Mouse (Mus musculus): ENCODE data around the gene Scgb2b2. TPM values are rescaled to one million over a fixed set of nuclear protein-coding genes. Genes with fewer than 3 reads are reported as not detected.

Scgb2b2 gene
- not detected in 2 replicates for polyA plus RNA-seq (2015; fragmentation: Nextera tagmentation; extraction: Ambion mirVana)

DNA sequence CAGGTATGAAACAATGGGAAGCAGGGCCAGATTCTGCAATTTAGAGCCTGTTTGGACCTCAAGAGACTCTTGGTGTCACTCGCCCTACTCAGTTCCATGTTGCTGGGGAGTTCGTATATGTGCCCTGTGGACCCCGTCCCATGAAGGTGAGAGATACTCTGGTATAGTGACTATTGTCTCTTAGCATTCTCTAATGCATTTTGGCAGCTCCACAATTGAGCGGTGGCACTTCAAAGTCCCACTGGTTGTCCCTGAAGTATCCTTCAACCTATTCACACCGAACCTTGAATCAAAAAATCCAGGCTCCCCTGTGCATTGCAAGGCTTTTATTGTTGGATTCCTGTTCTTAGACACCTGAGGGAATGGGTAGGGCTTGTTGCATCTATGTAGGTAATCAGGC, at the start of gene Scgb2b2:
TSS of gene Scgb2b2 (plus strand) at position 301 of the 400 bp plus-strand sequence.
- no peaks in the 10 kb centered on the region for H3K36me3 ChIP-seq
- no peaks in the 10 kb centered on the region for H3K27me3 ChIP-seq
- H3K9me3 ChIP-seq, result peaks cover 12% of the 10 kb centered on the region; the same call in 1 of the 2 replicates
- no peak within 1 kb of the TSS for H3K9ac ChIP-seq (replicated peaks)
- no peak within 1 kb of the TSS for H3K4me3 ChIP-seq
- H3K27ac ChIP-seq (replicated peaks), result no peak within 1 kb of the TSS
- H3K4me1 ChIP-seq, result no peaks in the 10 kb centered on the region
- H3K4me2 ChIP-seq (replicated peaks), result no peak within 1 kb of the TSS
- WGBS, result 88% methylated on average over 5 of the region's 5 CpGs
- no peak for ATAC-seq (replicated peaks)

DNA sequence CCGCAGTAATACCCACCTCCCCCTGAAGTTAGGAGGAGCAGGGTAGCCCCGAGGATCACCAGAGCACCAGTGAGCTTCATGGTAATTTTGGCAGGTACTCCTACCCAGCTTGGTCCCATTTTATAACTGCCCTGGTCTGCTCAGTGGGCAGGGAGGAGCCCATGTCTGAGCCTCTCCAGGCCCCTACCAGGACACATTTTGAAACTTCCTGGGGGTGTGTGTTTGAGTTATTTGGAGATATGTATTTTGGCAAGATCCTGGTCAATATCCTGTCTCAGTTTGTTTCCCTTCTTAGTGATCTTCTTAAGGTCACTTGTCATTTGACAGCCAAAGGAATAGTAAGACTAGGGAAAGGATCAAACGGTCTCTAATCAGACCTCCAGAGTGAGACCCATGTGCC, 1.4 kb downstream of the Scgb2b2 start, which contains the start of gene Scgb1b2:
TSS of gene Scgb1b2 (minus strand) at position 101 of the 400 bp plus-strand sequence.
- ATAC-seq (replicated peaks), result no peak
- Histone ChIP-seq H3K4me2 (replicated peaks) (no peak within 1 kb of the TSS), H3K27me3 (no peaks in the 10 kb centered on the region), H3K9me3 (peaks cover 8% of the 10 kb centered on the region; the same call in 1 of the 2 replicates), H3K27ac (replicated peaks) (no peak within 1 kb of the TSS), H3K4me3 (no peak within 1 kb of the TSS), H3K36me3 (no peaks in the 10 kb centered on the region), H3K4me1 (no peaks in the 10 kb centered on the region), H3K9ac (replicated peaks) (no peak within 1 kb of the TSS)
- 84% methylated on average over 3 of the region's 3 CpGs for WGBS

Other genes starting within 250 kb of the Scgb2b2 start
- gene Fxyd5, start 248.0 kb upstream of the Scgb2b2 start, polyA plus RNA-seq (2015; fragmentation: Nextera tagmentation; extraction: Ambion mirVana), result 13.4 and 14.7 TPM in 2 replicates
- 49.2 and 60.4 TPM in 2 replicates for gene Fxyd7, start 239.0 kb upstream of the Scgb2b2 start, polyA plus RNA-seq (2015; fragmentation: Nextera tagmentation; extraction: Ambion mirVana)
- 8.2 and 14.7 TPM in 2 replicates for gene Fxyd1, start 233.3 kb upstream of the Scgb2b2 start, polyA plus RNA-seq (2015; fragmentation: Nextera tagmentation; extraction: Ambion mirVana)
- gene Lgi4, start 231.2 kb upstream of the Scgb2b2 start, polyA plus RNA-seq (2015; fragmentation: Nextera tagmentation; extraction: Ambion mirVana), result 0.20 and 0.26 TPM in 2 replicates
- gene Fxyd3, start 213.8 kb upstream of the Scgb2b2 start, polyA plus RNA-seq (2015; fragmentation: Nextera tagmentation; extraction: Ambion mirVana), result not detected in 2 replicates
- 0.36 TPM in 1 of 2 replicates, not detected in the other for gene Hpn, start 175.2 kb upstream of the Scgb2b2 start, polyA plus RNA-seq (2015; fragmentation: Nextera tagmentation; extraction: Ambion mirVana)
- gene Scn1b, start 163.5 kb upstream of the Scgb2b2 start, polyA plus RNA-seq (2015; fragmentation: Nextera tagmentation; extraction: Ambion mirVana), result 4.3 and 4.4 TPM in 2 replicates
- 246 TPM in 2 replicates for gene Gramd1a, start 134.6 kb upstream of the Scgb2b2 start, polyA plus RNA-seq (2015; fragmentation: Nextera tagmentation; extraction: Ambion mirVana)
- gene Scgb1b2, start 1.3 kb downstream of the Scgb2b2 start, polyA plus RNA-seq (2015; fragmentation: Nextera tagmentation; extraction: Ambion mirVana), result not detected in 2 replicates
- gene Scgb2b3, start 71.6 kb downstream of the Scgb2b2 start, polyA plus RNA-seq (2015; fragmentation: Nextera tagmentation; extraction: Ambion mirVana), result not detected in 2 replicates
- not detected in 2 replicates for gene Scgb1b3, start 85.1 kb downstream of the Scgb2b2 start, polyA plus RNA-seq (2015; fragmentation: Nextera tagmentation; extraction: Ambion mirVana)

All from forebrain, embryonic 15.5 days (tissue).